Mouse (Mus musculus) Muller cell, postnatal 12 days (primary cell): ENCODE results near the gene Ndel1.

Experiments
- DNase-seq: peaks from one replicate; pipeline ENCODE4 v3.0.0-alpha.2; 2015; ENCODE audit errors: inconsistent ontology term

Gene Ndel1

DNA sequence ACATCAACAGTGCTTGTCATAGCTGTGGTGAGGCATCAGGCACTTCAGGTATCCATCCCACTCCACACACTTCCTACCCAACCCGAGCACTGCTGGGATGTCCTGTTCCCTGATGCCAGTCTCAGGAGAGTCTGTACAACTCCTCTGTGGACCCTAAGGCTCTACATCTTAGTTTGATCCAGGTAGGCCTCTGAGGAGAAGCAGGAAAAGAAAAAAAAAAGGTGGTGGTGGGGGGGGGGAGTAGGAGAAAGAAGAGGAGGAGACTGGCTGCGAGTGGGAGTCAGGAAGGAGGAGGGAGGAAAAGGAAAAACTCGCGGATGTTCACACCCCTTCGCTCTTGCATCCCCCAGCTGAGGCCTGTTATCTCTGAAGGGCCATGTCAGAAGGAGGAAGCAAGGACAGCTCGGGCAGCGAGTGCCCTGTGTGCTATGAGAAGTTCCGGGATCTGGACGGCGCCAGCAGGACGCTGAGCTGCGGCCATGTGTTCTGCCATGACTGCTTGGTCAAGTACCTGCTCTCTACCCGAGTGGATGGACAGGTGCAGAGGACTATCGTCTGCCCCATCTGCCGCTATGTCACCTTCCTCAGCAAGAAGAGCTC, 20.7 kb upstream of the Ndel1 start:
- no peak for DNase-seq

DNA sequence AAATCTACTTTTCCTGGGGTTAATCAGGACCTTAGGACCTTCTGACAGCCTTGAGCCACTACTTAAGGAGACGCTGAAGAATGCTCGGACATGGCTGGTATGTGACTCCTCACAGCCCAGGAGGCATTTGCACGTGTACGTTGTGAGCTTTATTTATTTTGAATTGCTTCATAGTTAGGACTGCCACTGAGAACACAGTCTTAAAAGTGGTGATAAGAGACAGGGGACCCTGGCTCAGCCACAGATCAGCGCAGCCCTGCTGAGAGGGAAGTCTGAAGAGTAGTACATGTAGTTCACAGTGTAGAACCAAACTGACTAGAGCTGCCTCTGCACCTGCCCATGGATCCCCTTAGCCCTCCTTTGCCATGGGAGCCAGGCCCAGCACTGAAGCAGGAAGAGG, 20.2 kb upstream of the Ndel1 start:
- no peak for DNase-seq

DNA sequence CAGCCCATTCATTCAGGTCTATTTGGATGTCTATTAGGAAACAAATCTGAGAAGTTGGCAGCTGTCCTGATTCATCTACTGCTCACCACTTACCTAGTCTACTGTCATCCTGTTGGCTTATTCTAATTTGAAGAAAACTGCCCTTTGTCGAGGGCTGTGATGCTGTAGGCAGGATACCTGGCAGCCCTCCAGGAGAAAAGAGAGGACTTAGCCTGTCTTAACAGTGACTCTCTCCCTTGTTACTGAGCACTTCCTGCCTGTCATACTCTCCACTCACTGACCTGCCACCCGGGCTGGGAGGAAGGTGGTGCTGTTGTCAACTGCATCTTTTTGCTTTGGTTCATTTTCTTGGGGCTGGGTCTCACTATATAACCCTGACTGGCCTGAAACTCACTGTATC, 19.0 kb upstream of the Ndel1 start:
- DNase-seq: no peak

DNA sequence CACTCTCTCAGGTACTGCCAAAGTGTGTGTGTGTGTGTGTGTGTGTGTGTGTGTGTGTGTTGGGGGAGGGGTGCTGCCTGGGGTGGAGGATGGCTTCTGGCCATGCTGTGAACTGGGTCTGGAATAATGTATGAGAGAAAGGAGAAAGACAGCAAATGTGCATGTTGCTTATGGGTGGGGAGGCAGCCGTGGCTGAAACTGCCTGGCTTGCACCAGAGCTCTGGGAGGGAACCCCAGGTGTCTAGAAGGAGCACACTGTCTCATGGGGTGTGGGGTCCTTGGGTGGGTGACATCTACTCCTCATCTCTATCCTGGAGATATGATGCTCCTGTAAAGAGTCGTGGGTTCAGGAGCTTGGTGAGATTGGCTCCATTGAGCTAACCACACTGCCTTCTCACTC, 17.0 kb upstream of the Ndel1 start:
- DNase-seq: no peak

DNA sequence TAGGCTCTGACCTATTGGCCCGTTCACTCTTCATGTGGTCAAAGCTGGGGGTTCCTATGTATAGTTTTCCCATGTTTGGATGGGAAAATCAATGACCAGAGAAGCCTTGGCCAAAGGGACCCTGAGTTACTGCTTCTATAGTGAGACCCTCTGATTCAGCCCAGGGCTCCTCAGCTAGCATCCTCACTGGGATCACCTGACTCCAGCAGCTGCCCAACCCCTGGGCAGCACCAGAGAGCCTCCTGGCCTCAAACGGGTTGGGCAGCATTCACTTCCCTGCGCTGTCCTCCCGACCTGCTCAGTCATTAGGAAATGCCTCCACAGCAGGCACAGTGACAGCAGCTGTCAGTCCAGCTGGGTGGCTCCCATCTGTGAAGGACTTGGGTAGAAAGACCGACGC, 16.6 kb upstream of the Ndel1 start, which contains the start of gene Rnf222:
Gene Rnf222 (plus strand): TSS at position 301 of the 400 bp plus-strand sequence.
- DNase-seq: no peak

DNA sequence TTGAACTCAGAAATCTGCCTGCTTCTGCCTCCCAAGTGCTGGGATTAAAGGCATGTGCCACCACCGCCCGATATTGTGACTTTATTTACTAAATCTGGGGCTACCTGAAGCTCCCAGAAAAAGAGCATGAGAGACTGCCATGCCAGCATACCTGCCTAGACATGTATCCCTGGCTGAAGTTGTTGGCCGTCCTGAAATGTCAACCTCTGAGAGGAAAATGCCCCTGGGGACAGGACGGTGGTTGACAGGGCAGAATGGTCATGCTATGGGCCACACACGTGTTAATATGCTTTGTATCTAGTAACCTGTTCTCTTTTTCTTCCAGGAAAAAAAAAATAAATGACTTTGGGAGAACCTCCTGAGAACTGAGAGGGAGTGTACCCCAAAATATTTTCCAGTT, 14.4 kb upstream of the Ndel1 start:
- no peak for DNase-seq

DNA sequence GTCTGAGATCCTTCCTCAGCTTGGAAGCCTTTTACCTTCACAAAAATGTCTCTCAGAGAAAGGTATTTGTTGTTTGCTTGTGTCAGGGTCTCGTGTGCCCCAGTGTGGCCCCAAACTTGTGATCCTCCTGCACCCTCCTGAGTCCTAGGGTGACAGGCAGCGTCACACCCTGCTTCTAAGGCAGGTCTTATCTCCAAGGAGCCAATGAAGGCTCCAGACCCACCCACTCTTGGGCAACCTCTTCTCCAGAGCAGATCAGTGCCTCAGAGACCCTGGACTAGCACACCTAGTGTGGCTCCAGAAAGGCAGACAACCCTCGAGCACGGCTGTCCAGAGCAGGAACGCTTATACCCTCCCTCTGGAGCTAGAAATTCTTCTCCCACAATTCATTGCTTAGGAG, 12.7 kb upstream of the Ndel1 start:
- DNase-seq: no peak

DNA sequence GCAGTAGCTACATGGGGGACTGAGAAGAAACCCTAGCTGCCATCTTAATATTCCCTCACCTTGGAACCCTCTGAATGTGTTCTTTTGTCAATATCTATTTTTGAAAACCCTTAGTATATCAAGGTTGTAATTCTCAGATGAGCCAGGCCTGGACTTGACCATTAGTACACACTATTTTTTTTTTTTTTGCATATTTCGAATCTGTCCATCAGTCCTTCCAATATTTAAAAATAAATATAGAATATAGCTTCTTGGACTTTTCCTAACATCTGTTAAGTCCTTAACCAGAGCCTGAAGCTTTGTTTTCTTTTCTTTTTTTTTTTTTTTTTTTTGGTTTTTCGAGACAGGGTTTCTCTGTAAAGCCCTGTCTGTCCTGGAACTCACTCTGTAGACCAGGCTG, 12.2 kb upstream of the Ndel1 start:
- DNase-seq: no peak

DNA sequence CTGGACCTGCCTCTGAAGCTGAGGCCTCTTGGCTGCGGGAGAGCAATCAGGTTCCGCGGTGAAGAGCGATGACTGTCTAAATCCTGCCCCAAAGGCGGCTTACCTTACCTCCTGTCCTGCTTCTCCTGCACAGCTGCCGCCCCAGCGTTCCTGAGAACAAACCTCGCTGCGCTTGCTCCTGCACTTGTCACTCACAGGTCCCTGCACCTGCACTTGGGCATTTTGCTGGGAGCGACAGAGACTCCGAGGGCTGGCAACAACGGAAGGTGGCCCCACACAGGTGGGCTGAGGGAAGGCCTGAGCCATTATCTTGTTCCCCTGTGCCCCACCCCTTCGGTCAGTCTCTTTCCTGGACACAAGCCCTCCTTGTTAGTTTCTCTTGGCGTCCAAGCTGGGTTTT, 10.4 kb upstream of the Ndel1 start:
- DNase-seq: no peak

DNA sequence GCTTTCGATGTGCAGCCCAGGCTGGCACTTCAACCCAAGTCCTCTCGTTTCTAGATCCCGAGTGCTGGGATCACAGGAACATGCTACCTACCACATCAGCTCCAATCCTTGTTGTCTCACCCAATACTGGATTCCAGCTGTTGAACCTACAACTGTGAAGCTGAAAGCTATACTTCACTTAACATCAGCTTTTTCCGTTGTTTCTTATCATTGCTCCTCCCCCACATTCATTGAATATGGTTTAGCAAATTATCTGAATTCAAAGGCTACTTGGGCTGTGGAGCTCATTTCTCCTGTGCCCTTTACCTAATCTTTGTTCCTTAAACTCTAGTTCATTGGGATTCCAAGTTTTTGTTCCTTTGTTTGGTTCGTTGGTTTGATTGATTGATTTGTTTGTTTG, 7.2 kb upstream of the Ndel1 start:
- no peak for DNase-seq

DNA sequence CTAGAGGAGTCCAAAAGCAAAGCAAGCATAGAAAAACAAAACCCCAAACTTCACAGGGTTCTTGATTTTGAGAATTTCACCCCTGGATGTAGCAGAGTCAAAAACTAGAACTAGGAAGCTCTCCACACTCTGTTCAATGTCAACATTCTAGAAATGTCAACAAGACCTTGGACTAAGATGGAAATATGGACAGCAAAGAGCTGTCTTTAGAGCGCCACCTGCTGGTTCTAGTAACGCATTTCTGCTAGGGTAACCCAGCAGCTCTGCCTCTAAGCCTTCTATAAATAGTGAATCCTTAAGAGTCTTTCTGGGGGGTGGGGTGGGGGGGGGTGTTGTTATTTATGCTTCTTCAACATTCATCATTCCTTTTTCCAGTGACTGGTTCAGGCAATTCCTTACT, 3.2 kb upstream of the Ndel1 start:
- DNase-seq: peak; percentile 38

DNA sequence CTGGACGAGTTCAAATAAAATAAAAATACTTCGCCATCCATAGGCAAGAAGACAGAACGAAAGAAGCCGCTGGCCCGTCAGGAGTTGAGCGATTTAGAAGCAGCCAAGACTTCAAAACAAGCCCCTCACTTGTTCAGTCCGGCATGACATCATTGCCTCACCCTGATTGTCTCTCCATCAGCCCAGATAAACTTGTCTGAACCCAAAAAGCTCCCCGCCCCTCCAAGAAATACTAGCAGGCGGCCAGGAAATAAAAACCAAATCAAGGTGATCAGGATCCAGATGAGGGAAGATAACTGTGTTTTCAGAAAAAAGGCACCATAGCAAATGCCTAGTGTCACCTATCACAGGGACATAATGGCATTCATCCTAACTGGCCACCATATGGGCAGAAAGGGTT, 381 bp downstream of the Ndel1 start:
- no peak for DNase-seq

DNA sequence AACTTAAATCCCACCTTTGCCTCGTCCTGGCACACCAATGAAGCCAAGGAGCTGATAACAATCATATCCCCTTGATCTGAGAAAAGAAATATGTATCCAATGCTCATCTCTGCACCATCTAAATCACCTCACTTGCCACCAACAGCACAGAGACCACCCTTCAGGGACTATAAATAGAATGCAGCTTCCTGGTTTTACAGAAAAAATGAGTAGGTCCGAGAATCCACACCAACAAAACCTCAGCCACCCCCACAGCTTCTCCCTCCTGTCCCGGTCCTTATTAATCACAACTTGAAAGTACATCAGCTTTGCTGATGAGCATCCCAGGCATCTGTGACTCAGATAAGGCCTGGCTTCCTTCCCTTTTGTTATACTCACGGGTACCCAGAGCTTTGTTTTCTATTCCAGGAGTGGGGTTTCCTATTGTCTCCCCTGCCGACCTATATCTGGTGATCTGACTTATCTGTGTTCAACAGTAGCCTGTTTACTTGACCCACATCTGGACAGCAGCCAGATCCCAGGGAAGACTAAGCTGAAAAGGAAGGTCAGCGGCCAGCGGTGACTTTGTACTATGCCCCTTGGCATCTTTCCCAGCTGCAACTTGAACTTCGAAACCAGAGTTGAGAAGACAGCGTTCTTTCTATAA, 7.0 kb downstream of the Ndel1 start:
- DNase-seq: peak; percentile 91

DNA sequence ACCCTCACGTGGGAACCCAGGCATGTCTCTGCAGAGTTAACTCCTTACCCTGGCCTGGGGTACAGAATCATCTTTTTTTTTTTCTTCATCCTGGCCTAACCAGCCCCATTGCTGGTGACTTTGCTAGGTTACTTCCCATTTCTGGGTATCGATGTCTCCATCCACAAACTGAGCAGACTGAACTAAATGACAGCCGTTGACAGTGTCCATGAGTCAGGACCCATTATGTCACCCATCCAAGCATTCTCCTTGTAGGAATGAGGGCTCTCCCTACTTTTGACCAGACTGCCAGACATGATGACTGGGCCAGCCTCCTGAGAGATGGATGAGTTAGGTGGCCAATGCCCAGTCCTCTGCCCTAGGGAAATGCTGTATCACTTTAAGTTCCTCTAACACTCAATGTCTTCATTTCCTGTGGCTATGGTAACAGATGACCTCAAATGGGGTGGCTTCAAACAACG, 8.0 kb downstream of the Ndel1 start:
- DNase-seq: peak; percentile 43

DNA sequence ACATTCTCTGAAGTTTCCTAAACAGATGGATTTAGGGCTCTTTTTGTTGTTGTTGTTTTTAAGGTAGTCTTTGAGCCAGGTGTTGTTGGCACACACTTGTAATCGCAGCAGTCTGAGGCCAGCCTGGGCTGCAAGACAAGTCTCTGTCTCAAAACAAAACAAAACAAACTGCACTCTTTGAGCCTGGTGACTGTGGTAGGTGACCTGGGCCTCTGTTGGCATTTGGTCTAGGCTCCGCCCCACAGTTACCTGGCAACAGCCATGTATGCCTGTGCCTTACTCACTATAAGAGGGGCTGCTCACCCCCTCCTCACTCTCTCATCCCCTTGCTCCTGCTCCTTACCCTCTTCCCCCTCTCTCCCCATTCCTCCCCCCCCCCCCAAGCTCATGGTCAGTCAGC, 9.4 kb downstream of the Ndel1 start:
- DNase-seq: no peak

DNA sequence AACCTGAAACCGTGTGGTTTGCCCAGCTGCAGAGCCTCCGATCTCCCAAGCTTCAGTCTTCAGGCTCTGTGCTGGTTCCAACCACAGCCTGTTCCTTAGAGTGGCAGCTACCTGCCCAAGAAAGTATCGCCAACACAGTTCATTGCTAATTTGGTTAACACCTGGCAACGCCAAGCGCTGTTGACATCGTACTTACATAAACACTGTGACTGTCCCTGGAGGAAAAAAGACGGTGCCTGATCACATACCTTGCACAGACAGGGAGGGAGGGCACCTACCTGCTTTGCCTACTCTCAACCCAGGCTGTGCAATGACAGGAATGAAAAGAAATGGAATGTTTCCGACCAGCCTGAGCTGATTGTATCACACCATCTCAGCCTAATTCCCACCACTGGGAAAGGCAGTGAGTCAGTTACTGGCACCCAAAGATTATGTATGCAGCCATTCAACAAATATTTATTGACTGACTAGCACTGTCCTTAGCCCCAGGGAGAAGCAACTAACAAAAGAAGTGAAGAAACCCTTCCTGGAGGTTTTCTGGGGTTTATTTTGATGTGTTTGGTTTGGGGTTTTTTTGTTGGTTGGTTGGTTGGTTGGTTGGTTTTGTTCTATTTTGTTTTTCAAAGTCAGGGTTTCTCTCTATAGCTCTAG, 11.6 kb downstream of the Ndel1 start:
- DNase-seq: peak; percentile 74

DNA sequence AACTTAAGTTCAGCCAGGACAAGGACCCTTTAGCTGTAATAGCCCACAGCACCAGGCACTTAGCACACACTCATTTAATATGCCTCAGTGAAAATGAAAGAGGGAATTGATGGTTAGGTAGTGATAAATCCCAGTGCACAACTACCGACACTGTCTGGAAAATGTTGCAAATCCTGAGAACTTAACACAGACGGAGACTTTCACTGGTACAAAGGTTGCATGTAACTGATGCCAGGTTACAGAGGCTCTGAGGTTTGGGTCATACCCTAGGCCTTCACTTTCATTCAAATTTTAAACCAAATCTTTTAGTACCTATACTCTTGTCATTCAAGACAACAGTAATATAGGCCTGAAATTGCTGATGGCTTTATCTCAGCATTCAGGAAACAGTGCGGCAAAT, 14.3 kb downstream of the Ndel1 start:
- DNase-seq: no peak

DNA sequence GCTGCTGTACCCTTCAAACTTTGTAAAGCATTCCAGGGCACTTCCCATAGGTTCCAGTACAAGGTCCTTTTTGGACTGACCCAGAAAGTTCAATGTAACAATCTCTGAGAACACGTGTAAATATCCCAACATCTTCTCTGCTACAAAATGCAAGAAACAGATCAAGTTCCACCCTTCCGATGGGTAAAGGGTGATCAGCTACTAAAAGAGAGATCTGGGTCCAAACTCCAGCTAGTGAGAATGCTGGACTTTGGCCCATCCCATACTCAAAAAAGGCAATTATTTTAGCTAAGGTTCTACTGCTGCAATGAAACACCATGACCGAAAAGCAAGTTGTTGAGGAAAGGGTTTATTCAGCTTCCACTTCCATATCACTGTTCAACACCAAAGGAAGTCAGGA, 17.0 kb downstream of the Ndel1 start:
- no peak for DNase-seq

DNA sequence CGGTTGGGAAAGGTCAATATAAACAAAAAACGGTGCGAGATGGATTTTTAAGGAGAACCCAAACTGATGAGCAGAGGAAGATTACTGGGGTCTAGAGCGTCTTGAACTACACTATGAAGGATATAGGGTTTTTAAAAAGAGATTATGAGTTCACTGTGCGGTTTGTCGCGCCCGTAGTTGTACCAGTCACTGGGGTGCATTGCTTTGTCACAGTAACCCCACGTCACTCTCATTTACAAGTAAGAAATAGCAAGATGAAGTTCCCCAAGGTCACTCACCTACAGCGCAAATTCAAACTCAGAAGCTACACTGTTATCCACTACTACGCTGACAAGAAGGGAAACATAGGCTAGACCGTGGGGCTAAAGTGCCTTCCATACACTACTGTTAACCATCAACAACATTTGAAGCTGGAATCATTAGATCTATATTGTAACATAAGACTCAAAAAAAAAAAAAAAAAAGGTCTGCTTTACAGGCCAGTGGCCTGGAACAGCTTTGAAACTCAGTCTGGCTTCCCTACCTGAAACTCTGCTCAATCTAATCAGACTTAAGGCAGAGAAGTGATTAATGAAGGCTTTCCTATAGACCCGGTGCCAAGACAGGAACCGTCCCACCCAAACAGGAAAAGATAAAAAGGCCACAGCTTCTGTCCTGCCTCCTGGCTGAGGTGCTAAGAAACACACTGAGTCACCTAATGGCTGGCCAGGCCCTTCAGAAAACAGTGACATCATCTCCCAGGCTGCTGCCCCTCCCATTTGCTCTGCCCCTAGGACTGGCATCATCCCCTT, 17.9 kb downstream of the Ndel1 start:
- peak; percentile 78 for DNase-seq

DNA sequence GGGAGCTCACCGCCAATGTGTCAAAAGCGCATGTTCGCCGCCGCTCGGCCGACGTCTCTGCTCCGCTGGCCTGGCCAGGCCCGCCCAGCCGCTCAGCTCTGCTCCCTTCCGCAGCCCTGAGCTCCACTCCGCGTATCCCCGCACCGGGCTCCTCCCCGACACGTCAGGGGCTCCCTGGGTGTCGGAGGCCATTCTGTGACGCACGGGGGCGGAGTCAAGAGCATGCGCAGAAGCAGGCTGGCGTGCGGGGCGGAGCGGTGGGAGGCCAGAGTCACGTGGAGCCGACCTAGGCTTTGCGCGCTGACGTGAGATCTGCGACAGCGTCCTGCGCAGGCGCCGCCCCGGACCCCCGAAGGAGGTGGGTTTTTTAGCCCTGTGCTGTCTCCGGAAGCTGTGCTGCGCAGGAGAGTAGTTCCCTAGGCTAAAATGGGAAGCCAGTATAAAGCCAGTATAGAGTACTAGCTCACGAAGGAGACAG, 18.7 kb downstream of the Ndel1 start:
- peak; percentile 100 for DNase-seq

DNA sequence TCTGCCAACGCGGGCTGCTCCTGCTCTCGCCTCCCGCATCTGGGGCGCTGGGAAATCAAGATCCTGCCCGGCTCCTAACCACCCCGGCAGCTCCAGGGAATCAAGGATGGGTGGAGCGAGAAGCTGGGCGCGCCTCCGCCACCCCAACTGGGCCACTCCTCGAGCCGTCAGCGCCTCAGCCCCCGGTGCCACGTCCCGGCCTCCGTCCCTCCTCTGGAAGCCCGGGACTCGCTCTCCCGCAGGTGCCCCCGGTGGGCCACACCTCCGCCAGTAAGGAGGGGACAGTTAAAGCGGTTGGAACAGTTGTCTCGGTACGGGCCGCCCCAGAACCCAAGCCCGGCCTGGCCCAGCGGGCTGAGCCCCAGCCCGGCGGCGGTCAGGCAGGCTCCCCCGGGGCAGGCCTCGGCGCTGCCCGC, 19.2 kb downstream of the Ndel1 start:
- peak; percentile 88 for DNase-seq
